32 mouse cellular contexts compared by ENCODE assay signal in genomic region chr2:136515501-136515900, GRCm38 (mm10). TPM values are rescaled to one million over a fixed set of nuclear protein-coding genes. Genes with fewer than 3 reads are reported as not detected.
A peak's percentile ranks its signal among the peaks of the same experiment; 100 is the strongest.
DNase-seq lines count a peak whose midpoint lies in the region; ATAC-seq and TF ChIP-seq lines count a peak whose summit lies in the region.
"Had no signal": no experiment of that assay in that cellular context is flagged by ENCODE, and none has a peak within 500 bp of the region (broad histone marks: within the 10 kb centered on the region; RNA-seq: fewer than 3 reads in every experiment).

No protein-coding gene starts in this region.

- WGBS in forebrain, postnatal 0 days = 76% methylated on average over 2 of the region's 2 CpGs
- 83% methylated on average over 2 of the region's 2 CpGs for WGBS in forebrain, embryonic 13.5 days

- no peaks in the 10 kb centered on the region for H3K36me3 ChIP-seq in forebrain, postnatal 0 days (ENCODE audit: insufficient read depth)
- H3K36me3 ChIP-seq in forebrain, embryonic 13.5 days (ENCODE audit: poor library complexity, severe bottlenecking) = no peaks in the 10 kb centered on the region
- H3K36me3 ChIP-seq: embryonic facial prominence, embryonic 13.5 days; forebrain, embryonic 12.5 days; G1E; heart, embryonic 10.5 days; heart, embryonic 15.5 days; intestine, embryonic 15.5 days; limb, embryonic 12.5 days; lung, embryonic 15.5 days; midbrain, embryonic 12.5 days; neural tube, embryonic 13.5 days had no signal

- ATAC-seq in forebrain, postnatal 0 days = peak; percentile 42; the same call in 1 of the 2 replicates
- no peak for ATAC-seq in forebrain, embryonic 13.5 days
- ATAC-seq: hindbrain, postnatal 0 days; intestine, embryonic 15.5 days had no signal

- no peak overlapping the region for H3K4me3 ChIP-seq in forebrain, postnatal 0 days (ENCODE audit: low read depth, low read length)
- H3K4me3 ChIP-seq in forebrain, embryonic 13.5 days = no peak overlapping the region
- no peak overlapping the region for H3K4me3 ChIP-seq in layer of hippocampus, adult 2 months
- H3K4me3 ChIP-seq: embryonic facial prominence, embryonic 13.5 days; forebrain, embryonic 12.5 days; heart, embryonic 10.5 days; heart, embryonic 15.5 days; intestine, embryonic 15.5 days; limb, embryonic 12.5 days; lung, embryonic 15.5 days; midbrain, embryonic 12.5 days; neural tube, embryonic 13.5 days had no signal

- DNase-seq in forebrain, postnatal 0 days = no peak
- peak; percentile 44 for DNase-seq in layer of hippocampus, adult 9-11 months
- DNase-seq in layer of hippocampus, adult 2 months (ENCODE audit: low spot score in 2 of 2) = no peak
- peak; percentile 8 for DNase-seq in right cerebral cortex, adult 18-20 months
- DNase-seq in right cerebral cortex, postnatal 4 days = no peak
- DNase-seq in lung, postnatal 10 days = no peak
- DNase-seq: adrenal gland, postnatal 10 days; cerebellum, adult 11-12 months; cerebellum, adult 9-11 months; embryo, embryonic 11 days; gastrocnemius, postnatal 25 days; heart, adult 11 months; kidney, adult 2 months; kidney, postnatal 4 days; lung, postnatal 36 days; thymus, postnatal 4 days had no signal

- no peaks in the 10 kb centered on the region for H3K27me3 ChIP-seq in forebrain, postnatal 0 days (ENCODE audit: insufficient read depth, low read length)
- peaks cover 3% of the 10 kb centered on the region; the same call in 1 of the 2 replicates for H3K27me3 ChIP-seq in forebrain, embryonic 13.5 days
- H3K27me3 ChIP-seq: embryonic facial prominence, embryonic 13.5 days; forebrain, embryonic 12.5 days; heart, embryonic 15.5 days; intestine, embryonic 15.5 days; limb, embryonic 12.5 days; lung, embryonic 15.5 days; midbrain, embryonic 12.5 days had no signal

- no peak overlapping the region for H3K9ac ChIP-seq in forebrain, postnatal 0 days
- H3K9ac ChIP-seq in forebrain, embryonic 13.5 days = no peak overlapping the region
- H3K9ac ChIP-seq: embryonic facial prominence, embryonic 13.5 days; forebrain, embryonic 12.5 days; heart, embryonic 15.5 days; intestine, embryonic 15.5 days; limb, embryonic 12.5 days; lung, embryonic 15.5 days; midbrain, embryonic 12.5 days; neural tube, embryonic 13.5 days had no signal

- H3K4me1 ChIP-seq in forebrain, postnatal 0 days (ENCODE audit: insufficient read depth) = no peaks in the 10 kb centered on the region
- peaks cover 12% of the 10 kb centered on the region for H3K4me1 ChIP-seq in forebrain, embryonic 13.5 days
- H3K4me1 ChIP-seq: heart, embryonic 10.5 days; heart, embryonic 15.5 days; intestine, embryonic 15.5 days; limb, embryonic 12.5 days; lung, embryonic 15.5 days had no signal

- H3K4me2 ChIP-seq in forebrain, postnatal 0 days (ENCODE audit: low read depth) = no peak overlapping the region
- H3K4me2 ChIP-seq in forebrain, embryonic 13.5 days = no peak overlapping the region
- H3K4me2 ChIP-seq: embryonic facial prominence, embryonic 13.5 days; forebrain, embryonic 12.5 days; heart, embryonic 15.5 days; intestine, embryonic 15.5 days; limb, embryonic 12.5 days; liver, embryonic 11.5 days; lung, embryonic 15.5 days; midbrain, embryonic 12.5 days; neural tube, embryonic 13.5 days had no signal

- TF ChIP-seq CTCF in forebrain, postnatal 0 days (IDR thresholded peaks at IDR 0.05; ENCODE audit: low read depth) = no peak
- no peak for TF ChIP-seq CTCF in layer of hippocampus, adult 2 months (conservative IDR thresholded peaks at IDR 0.05)

- no peaks in the 10 kb centered on the region for H3K9me3 ChIP-seq in forebrain, postnatal 0 days (ENCODE audit: low read length)
- no peaks in the 10 kb centered on the region for H3K9me3 ChIP-seq in forebrain, embryonic 13.5 days (replicated peaks)
- H3K9me3 ChIP-seq: embryonic facial prominence, embryonic 13.5 days; forebrain, embryonic 12.5 days; heart, embryonic 10.5 days; heart, embryonic 15.5 days; intestine, embryonic 15.5 days; limb, embryonic 12.5 days; lung, embryonic 15.5 days; midbrain, embryonic 12.5 days; neural tube, embryonic 13.5 days had no signal

- no peak overlapping the region for H3K27ac ChIP-seq in forebrain, postnatal 0 days (ENCODE audit: low read depth, low read length)
- H3K27ac ChIP-seq in forebrain, embryonic 13.5 days = no peak overlapping the region
- H3K27ac ChIP-seq in layer of hippocampus, adult 2 months = no peak overlapping the region
- H3K27ac ChIP-seq: embryonic facial prominence, embryonic 13.5 days; forebrain, embryonic 12.5 days; heart, embryonic 10.5 days; heart, embryonic 15.5 days; hindbrain, postnatal 0 days; intestine, embryonic 15.5 days; kidney, postnatal 0 days; limb, embryonic 12.5 days; lung, embryonic 15.5 days; midbrain, embryonic 12.5 days; neural tube, embryonic 13.5 days had no signal

RNA-seq across cellular contexts. Expression of gene Ankef1, which starts 13.8 kb away (rescaled TPM):
- 1.5 and 2.1 TPM in 2 replicates for total RNA-seq in forebrain, postnatal 0 days (2014; rRNA removed)
- 0.81 and 0.87 TPM in 2 replicates for polyA plus RNA-seq in forebrain, postnatal 0 days (2015; fragmentation: Nextera tagmentation; extraction: Ambion mirVana)
- polyA plus RNA-seq in forebrain, embryonic 13.5 days (2015; fragmentation: Nextera tagmentation; extraction: Ambion mirVana) = 0.46 and 1.0 TPM in 2 replicates
- total RNA-seq in layer of hippocampus, adult 2 months (2021) = 1 to 10 TPM; 1.6 to 2.9 TPM
- total RNA-seq: megakaryocyte, adult 5-6 weeks had no signal
- polyA plus RNA-seq: G1E; liver, embryonic 16.5 days had no signal

Comparison
In these comparisons a context has a peak if more than half of its experiments do, and no peak if none do; other contexts are left out.
1. DNase-seq: peak in layer of hippocampus, adult 9-11 months (single experiment) and right cerebral cortex, adult 18-20 months (single experiment); none in forebrain, postnatal 0 days (single experiment), layer of hippocampus, adult 2 months (0 of 2), right cerebral cortex, postnatal 4 days (single experiment) and lung, postnatal 10 days (single experiment).